Mouse (Mus musculus) 3134 (cell line): ENCODE results near the gene Phldb1.

Experiments used
- DNase-seq: peaks from one replicate; pipeline ENCODE4 v3.0.0-alpha.2; 2011; ENCODE audit warnings: low spot score; ENCODE audit not compliant: insufficient read length; ENCODE audit errors: extremely low read depth

Phldb1 gene

GRCm38 (mm10) chr9:44710213-44710612, 24.8 kb downstream of the Phldb1 start:
- no peak for DNase-seq

GRCm38 (mm10) chr9:44709600-44709999, 25.4 kb downstream of the Phldb1 start:
- no peak for DNase-seq

- no peak for DNase-seq
Measured at GRCm38 (mm10) chr9:44708925-44709324, 26.1 kb downstream of the Phldb1 start.

- DNase-seq, result no peak
Measured at GRCm38 (mm10) chr9:44708429-44708765, 26.6 kb downstream of the Phldb1 start.

- no peak for DNase-seq
Measured at GRCm38 (mm10) chr9:44707749-44708428, 27.1 kb downstream of the Phldb1 start.

GRCm38 (mm10) chr9:44699730-44700129, 35.3 kb downstream of the Phldb1 start:
- DNase-seq, result no peak

- DNase-seq, result no peak
Measured at GRCm38 (mm10) chr9:44699196-44699595, 35.8 kb downstream of the Phldb1 start.

GRCm38 (mm10) chr9:44697866-44698265, 37.1 kb downstream of the Phldb1 start:
- DNase-seq, result no peak

- DNase-seq, result no peak
Measured at GRCm38 (mm10) chr9:44693071-44693470, 41.9 kb downstream of the Phldb1 start.

GRCm38 (mm10) chr9:44691671-44692520, 43.1 kb downstream of the Phldb1 start:
- no peak for DNase-seq

GRCm38 (mm10) chr9:44690641-44691040, 44.4 kb downstream of the Phldb1 start:
- DNase-seq, result no peak

- no peak for DNase-seq
Measured at GRCm38 (mm10) chr9:44688013-44688412, 47.0 kb downstream of the Phldb1 start.

GRCm38 (mm10) chr9:44686638-44687037, 48.4 kb downstream of the Phldb1 start:
- no peak for DNase-seq

GRCm38 (mm10) chr9:44685346-44686330, 49.4 kb downstream of the Phldb1 start:
- DNase-seq, result peak; percentile 40

GRCm38 (mm10) chr9:44683046-44683445, 52.0 kb downstream of the Phldb1 start:
- no peak for DNase-seq

GRCm38 (mm10) chr9:44679565-44679964, 55.4 kb downstream of the Phldb1 start:
- DNase-seq, result no peak

GRCm38 (mm10) chr9:44678288-44678871, 56.6 kb downstream of the Phldb1 start:
- DNase-seq, result no peak

- no peak for DNase-seq
Measured at GRCm38 (mm10) chr9:44673005-44673404, 62.0 kb downstream of the Phldb1 start, which contains the start of gene Treh. TSS of gene Treh (plus strand) at chr9:44673233.

- no peak for DNase-seq
Measured at GRCm38 (mm10) chr9:44672291-44672865, 62.6 kb downstream of the Phldb1 start.

- DNase-seq, result no peak
Measured at GRCm38 (mm10) chr9:44671416-44671815, 63.6 kb downstream of the Phldb1 start.
